ENCODE assay signal across 23 mouse cellular contexts in genomic region chr1:88509789-88510188, GRCm38 (mm10). TPM values are rescaled to one million over a fixed set of nuclear protein-coding genes. Genes with fewer than 3 reads are reported as not detected.
A peak's percentile ranks its signal among the peaks of the same experiment; 100 is the strongest.
DNase-seq lines count a peak whose midpoint lies in the region; ATAC-seq and TF ChIP-seq lines count a peak whose summit lies in the region.
"Had no signal": no experiment of that assay in that cellular context is flagged by ENCODE, and none has a peak within 500 bp of the region (broad histone marks: within the 10 kb centered on the region; RNA-seq: fewer than 3 reads in every experiment).

Gene Glrp1, minus strand, starts transcription at chr1:88510066.

- H3K36me3 ChIP-seq in heart, embryonic 15.5 days: no peaks in the 10 kb centered on the region
- no peaks in the 10 kb centered on the region for H3K36me3 ChIP-seq in heart, adult 2 months (ENCODE audit: control insufficient read depth, insufficient read depth, low read length)
- H3K36me3 ChIP-seq in liver, embryonic 12.5 days: no peaks in the 10 kb centered on the region
- H3K36me3 ChIP-seq: neural tube, embryonic 15.5 days; stomach, embryonic 15.5 days had no signal

- no peak for TF ChIP-seq POLR2A in heart, adult 2 months (IDR thresholded peaks at IDR 0.05; ENCODE audit: insufficient read depth, low read depth, low read length)
- no peak for TF ChIP-seq POLR2A in bone marrow macrophage, adult 2 months (IDR thresholded peaks at IDR 0.05; ENCODE audit: borderline replicate concordance, low read depth, low read length)

- TF ChIP-seq EP300 in heart, adult 2 months (IDR thresholded peaks at IDR 0.05; ENCODE audit: insufficient read depth, low read depth, low read length): no peak

- WGBS in heart, embryonic 15.5 days: 50% methylated on average over 8 of the region's 8 CpGs
- whole genome bisulfite sequencing in heart, adult 2 months: 47% methylated on average over 8 of the region's 8 CpGs
- WGBS in liver, embryonic 12.5 days (ENCODE audit: insufficient replicate concordance): 42% methylated on average over 8 of the region's 8 CpGs

- H3K27me3 ChIP-seq in heart, embryonic 15.5 days: no peaks in the 10 kb centered on the region
- H3K27me3 ChIP-seq in heart, adult 2 months (ENCODE audit: control insufficient read depth, insufficient read depth, low read length): no peaks in the 10 kb centered on the region
- H3K27me3 ChIP-seq in liver, embryonic 12.5 days (replicated peaks): no peaks in the 10 kb centered on the region
- H3K27me3 ChIP-seq: neural tube, embryonic 15.5 days; stomach, embryonic 15.5 days had no signal

- DNase-seq in heart, adult 2 months: no peak
- no peak for DNase-seq in adrenal gland, postnatal 25 days
- no peak for DNase-seq in thymus, postnatal 25 days
- DNase-seq: B cell, adult 2 months; cerebellum, adult 2 months; gastrocnemius, postnatal 25 days; heart, postnatal 36 days; kidney, postnatal 14 days; lung, adult 2 months; retina, postnatal 1 day; thymus, postnatal 14 days had no signal

- H3K4me1 ChIP-seq in heart, embryonic 15.5 days (replicated peaks): 0 out of 2 replicates have a peak, but pooled peaks cover 6% of the 10 kb centered on the region
- no peaks in the 10 kb centered on the region for H3K4me1 ChIP-seq in heart, adult 2 months (ENCODE audit: control insufficient read depth, insufficient read depth, low read length)
- peaks cover 14% of the 10 kb centered on the region for H3K4me1 ChIP-seq in bone marrow macrophage, adult 2 months (ENCODE audit: control insufficient read depth, insufficient read depth, low read length)
- H3K4me1 ChIP-seq in liver, embryonic 12.5 days: peaks cover 27% of the 10 kb centered on the region

- H3K9me3 ChIP-seq in heart, embryonic 15.5 days (replicated peaks): no peaks in the 10 kb centered on the region
- H3K9me3 ChIP-seq in liver, embryonic 12.5 days (replicated peaks): no peaks in the 10 kb centered on the region
- H3K9me3 ChIP-seq: neural tube, embryonic 15.5 days; stomach, embryonic 15.5 days had no signal

- ATAC-seq in heart, embryonic 15.5 days (replicated peaks; ENCODE audit: insufficient number of reproducible peaks, insufficient read depth, low FRiP score, low read depth): no peak
- peak; percentile 15; the same call in 1 of the 2 replicates for ATAC-seq in liver, embryonic 12.5 days
- ATAC-seq in megakaryocyte progenitor cell, adult 5-6 weeks (replicated peaks; ENCODE audit: poor library complexity): peak; percentile 93
- ATAC-seq: intestine, postnatal 0 days had no signal

- H3K4me3 ChIP-seq in heart, embryonic 15.5 days: no peak within 1 kb of the TSS
- H3K4me3 ChIP-seq in heart, adult 2 months: no peak within 1 kb of the TSS
- H3K4me3 ChIP-seq in bone marrow macrophage, adult 2 months (ENCODE audit: insufficient read depth, low read length): peak within 1 kb of the TSS; percentile 49
- H3K4me3 ChIP-seq in liver, embryonic 12.5 days: no peak within 1 kb of the TSS
- H3K4me3 ChIP-seq: neural tube, embryonic 15.5 days; stomach, embryonic 15.5 days had no signal

- H3K79me2 ChIP-seq in heart, adult 2 months (replicated peaks; ENCODE audit: control insufficient read depth, insufficient read depth, low read length): no peaks in the 10 kb centered on the region

- intact Hi-C loops in heart, adult 2 months (cut with DNase I): no loop called here

- no peak within 1 kb of the TSS for H3K27ac ChIP-seq in heart, embryonic 15.5 days
- no peak within 1 kb of the TSS for H3K27ac ChIP-seq in heart, adult 2 months
- peak within 1 kb of the TSS; percentile 25 for H3K27ac ChIP-seq in bone marrow macrophage, adult 2 months (ENCODE audit: insufficient read depth, low read depth, low read length)
- H3K27ac ChIP-seq in liver, embryonic 12.5 days: no peak within 1 kb of the TSS
- H3K27ac ChIP-seq: neural tube, embryonic 15.5 days; stomach, embryonic 15.5 days had no signal

- 0 out of 2 replicates have a peak within 1 kb of the TSS, but pooled peaks have one; percentile 27 for H3K4me2 ChIP-seq in heart, embryonic 15.5 days
- peak within 1 kb of the TSS; percentile 14 for H3K4me2 ChIP-seq in liver, embryonic 12.5 days
- H3K4me2 ChIP-seq: neural tube, embryonic 15.5 days; stomach, embryonic 15.5 days had no signal

- H3K9ac ChIP-seq in heart, embryonic 15.5 days: no peak within 1 kb of the TSS
- no peak within 1 kb of the TSS for H3K9ac ChIP-seq in heart, adult 2 months (ENCODE audit: low read depth, low read length)
- H3K9ac ChIP-seq in liver, embryonic 12.5 days: no peak within 1 kb of the TSS
- H3K9ac ChIP-seq: neural tube, embryonic 15.5 days; stomach, embryonic 15.5 days had no signal

- TF ChIP-seq CTCF in heart, adult 2 months (IDR thresholded peaks at IDR 0.05): no peak
- no peak for TF ChIP-seq CTCF in bone marrow macrophage, adult 2 months (IDR thresholded peaks at IDR 0.05; ENCODE audit: low read depth, low read length)

RNA-seq across cellular contexts. Expression of gene Glrp1, which starts in this region (rescaled TPM):
- 0.21 and 0.25 TPM in 2 replicates for polyA plus RNA-seq in heart, embryonic 15.5 days (2015; fragmentation: Nextera tagmentation; extraction: Ambion mirVana)
- under 1 TPM in 1 of 2 experiments, not detected in 1; 0.16 TPM for total RNA-seq in heart, adult 2 months (2021)
- polyA plus RNA-seq in heart, adult 2 months (2012; rRNA removed): 0.08 TPM in 1 of 2 replicates, not detected in the other
- 0.38 and 0.55 TPM in 2 replicates for polyA plus RNA-seq in bone marrow macrophage, adult 2 months (2012; ENCODE audit: insufficient read depth, insufficient read length, missing spikeins)
- polyA plus RNA-seq in liver, embryonic 12.5 days (2016; fragmentation: Nextera tagmentation; extraction: Ambion mirVana): 0.24 TPM in 1 of 2 replicates, not detected in the other
- total RNA-seq in megakaryocyte progenitor cell, adult 5-6 weeks (2015): 1.8 and 3.0 TPM in 2 replicates
- 1.3 TPM in 2 replicates for total RNA-seq in megakaryocyte progenitor cell, adult 5-6 weeks (2017)
- total RNA-seq in adrenal gland, postnatal 25 days (2021): not detected in 2 replicates
- total RNA-seq: gastrocnemius, postnatal 25 days; heart, postnatal 36 days; layer of hippocampus, postnatal 10 days; left cerebral cortex, postnatal 25 days had no signal
- polyA plus RNA-seq: embryonic facial prominence, embryonic 14.5 days; forebrain, embryonic 11.5 days; intestine, postnatal 0 days; neural tube, embryonic 15.5 days; small intestine, adult 2 months; stomach, embryonic 15.5 days had no signal

Comparison
In these comparisons a context has a peak if more than half of its experiments do, and no peak if none do; other contexts are left out.
1. Peak in ATAC-seq and H3K4me2 ChIP-seq in liver, embryonic 12.5 days; RNA of the gene not detected or under 1 TPM.